Mouse (Mus musculus) ES-Bruce4 (cell line): ENCODE measurements around the gene Pdzk1ip1. TPM values are rescaled to one million over a fixed set of nuclear protein-coding genes. Genes with fewer than 3 reads are reported as not detected.

Experiments used
- H3K27ac ChIP-seq: 2 replicates; pipeline ENCODE4 v1.5.1; 2012; ENCODE audit warnings: low read length, inconsistent platforms; ENCODE audit not compliant: insufficient read depth
- H3K27me3 ChIP-seq: 2 replicates; pipeline ENCODE4 v1.6.1; 2012; ENCODE audit warnings: mild to moderate bottlenecking, low read length, inconsistent platforms; ENCODE audit not compliant: control insufficient read depth, poor library complexity, insufficient read depth, severe bottlenecking
- H3K36me3 ChIP-seq: 2 replicates; pipeline ENCODE4 v1.6.1; 2012; ENCODE audit warnings: inconsistent platforms, mild to moderate bottlenecking, low read length, moderate library complexity; ENCODE audit not compliant: control insufficient read depth, poor library complexity, insufficient read depth, severe bottlenecking
- H3K4me1 ChIP-seq: one replicate; pipeline ENCODE4 v1.8.1; 2011; ENCODE audit warnings: low read length; ENCODE audit not compliant: control insufficient read depth, insufficient read depth
- H3K4me3 ChIP-seq: 2 replicates; pipeline ENCODE4 v1.5.1; 2011; ENCODE audit warnings: low read depth, mild to moderate bottlenecking, low read length
- H3K9ac ChIP-seq: 2 replicates; pipeline ENCODE4 v1.6.1; 2012; ENCODE audit warnings: low read depth, mild to moderate bottlenecking, inconsistent platforms; ENCODE audit not compliant: poor library complexity, severe bottlenecking
- H3K9me3 ChIP-seq: replicated peaks from 2 replicates; pipeline ENCODE4 v1.6.1; 2012; ENCODE audit warnings: mild to moderate bottlenecking, low read length, inconsistent platforms; ENCODE audit not compliant: control insufficient read depth, poor library complexity, insufficient read depth, severe bottlenecking
- CTCF ChIP-seq: IDR thresholded peaks from one replicate; pipeline ENCODE4 v1.8.1; 2011; ENCODE audit warnings: low read depth, low read length
- EP300 ChIP-seq: IDR thresholded peaks from 2 replicates; pipeline ENCODE4 v1.6.1; 2011; ENCODE audit warnings: low read depth, low read length; ENCODE audit not compliant: insufficient read depth
- POLR2A ChIP-seq: IDR thresholded peaks from one replicate; pipeline ENCODE4 v1.8.1; 2011; ENCODE audit warnings: low read length; ENCODE audit not compliant: insufficient read depth
- polyA plus RNA-seq: library from polyadenylated mRNA; stranded (reverse); fragments of >200 nt; gene quantifications from 2 replicates; pipeline ENCODE4 v1.2.4, GENCODE M21; 2011; ENCODE audit warnings: low read depth; ENCODE audit not compliant: missing spikeins, insufficient read depth, insufficient read length

Pdzk1ip1 gene
- polyA plus RNA-seq, 1 experiment: 4.7 TPM

GRCm38 (mm10) chr4:115063518-115064239 lies 24.8 kb upstream of the Pdzk1ip1 start:
- H3K36me3 ChIP-seq: no peaks in the 10 kb centered on the region
- H3K27ac ChIP-seq: no peak overlapping the region
- H3K9me3 ChIP-seq: no peaks in the 10 kb centered on the region
- peak overlapping the region; percentile 30; the same call in 1 of the 2 replicates for H3K4me3 ChIP-seq
- no peak for TF ChIP-seq EP300
- TF ChIP-seq POLR2A: no peak
- TF ChIP-seq CTCF: no peak
- peak overlapping the region; percentile 41; the same call in 1 of the 2 replicates for H3K9ac ChIP-seq
- peaks cover 8% of the 10 kb centered on the region for H3K27me3 ChIP-seq
- no peaks in the 10 kb centered on the region for H3K4me1 ChIP-seq

- no peaks in the 10 kb centered on the region for H3K27me3 ChIP-seq
- no peaks in the 10 kb centered on the region for H3K36me3 ChIP-seq
- H3K4me3 ChIP-seq: no peak overlapping the region
- no peak overlapping the region for H3K27ac ChIP-seq
- no peak for TF ChIP-seq CTCF
- TF ChIP-seq POLR2A: no peak
- no peak for TF ChIP-seq EP300
- no peak overlapping the region for H3K9ac ChIP-seq
- no peaks in the 10 kb centered on the region for H3K4me1 ChIP-seq
- no peaks in the 10 kb centered on the region for H3K9me3 ChIP-seq
These were observed 16.8 kb upstream of the Pdzk1ip1 start for GRCm38 (mm10) chr4:115071668-115072067.

GRCm38 (mm10) chr4:115074789-115075188 lies 13.7 kb upstream of the Pdzk1ip1 start:
- no peak overlapping the region for H3K4me3 ChIP-seq
- H3K27ac ChIP-seq: no peak overlapping the region
- no peak overlapping the region for H3K9ac ChIP-seq
- H3K9me3 ChIP-seq: no peaks in the 10 kb centered on the region
- H3K4me1 ChIP-seq: no peaks in the 10 kb centered on the region
- TF ChIP-seq EP300 (no peak), POLR2A (no peak), CTCF (no peak)
- H3K27me3 ChIP-seq: no peaks in the 10 kb centered on the region
- no peaks in the 10 kb centered on the region for H3K36me3 ChIP-seq

GRCm38 (mm10) chr4:115075204-115075915 lies 13.1 kb upstream of the Pdzk1ip1 start:
- no peak overlapping the region for H3K9ac ChIP-seq
- TF ChIP-seq EP300 (no peak), CTCF (no peak), POLR2A (no peak)
- H3K27me3 ChIP-seq: no peaks in the 10 kb centered on the region
- H3K4me3 ChIP-seq: no peak overlapping the region
- no peaks in the 10 kb centered on the region for H3K9me3 ChIP-seq
- H3K36me3 ChIP-seq: no peaks in the 10 kb centered on the region
- H3K27ac ChIP-seq: no peak overlapping the region
- H3K4me1 ChIP-seq: no peaks in the 10 kb centered on the region

- TF ChIP-seq EP300: no peak
- TF ChIP-seq CTCF: no peak
- no peak for TF ChIP-seq POLR2A
- no peaks in the 10 kb centered on the region for H3K4me1 ChIP-seq
- no peak overlapping the region for H3K9ac ChIP-seq
- no peaks in the 10 kb centered on the region for H3K9me3 ChIP-seq
- no peak overlapping the region for H3K4me3 ChIP-seq
- no peak overlapping the region for H3K27ac ChIP-seq
- no peaks in the 10 kb centered on the region for H3K27me3 ChIP-seq
- H3K36me3 ChIP-seq: no peaks in the 10 kb centered on the region
These were observed 9.4 kb upstream of the Pdzk1ip1 start for GRCm38 (mm10) chr4:115078892-115079820.
